Mouse (Mus musculus) intestine, embryonic 14.5 days (tissue): ENCODE data around the gene Mga. TPM values are rescaled to one million over a fixed set of nuclear protein-coding genes. Genes with fewer than 3 reads are reported as not detected.
A peak's percentile ranks its signal among the peaks of the same experiment; 100 is the strongest.

Source experiments
- ATAC-seq: fragments of 200-750 bp; cut with Nextera tagmentation; replicated peaks from 2 replicates; pipeline ENCODE4 v1.8.0; 2017; ENCODE audit warnings: low read depth, moderate number of reproducible peaks, moderate TSS enrichment, moderate library complexity; ENCODE audit not compliant: low FRiP score, low TSS enrichment
- DNase-seq: peaks from one replicate; pipeline ENCODE4 v3.0.0-alpha.2; 2018; ENCODE audit warnings: low spot score
- H3K27ac ChIP-seq: fragments of 300-500 bp; sonication (generic); 2 replicates; pipeline ENCODE4 v1.5.1; 2014; ENCODE audit warnings: low read depth, mild to moderate bottlenecking, control low read depth
- H3K27me3 ChIP-seq: fragments of 300-500 bp; sonication (generic); replicated peaks from 2 replicates; pipeline ENCODE4 v1.6.1; 2014; ENCODE audit warnings: low read length, control low read depth; ENCODE audit not compliant: control insufficient read depth, insufficient read depth
- H3K36me3 ChIP-seq: fragments of 300-500 bp; sonication (generic); 2 replicates; pipeline ENCODE4 v1.6.1; 2014; ENCODE audit warnings: low read length, control low read depth; ENCODE audit not compliant: control insufficient read depth, insufficient read depth
- H3K4me1 ChIP-seq: fragments of 300-500 bp; sonication (generic); replicated peaks from 2 replicates; pipeline ENCODE4 v1.6.1; 2014; ENCODE audit warnings: low read length, control low read depth, mixed read lengths; ENCODE audit not compliant: control insufficient read depth, insufficient read depth
- H3K4me2 ChIP-seq: fragments of 300-500 bp; sonication (generic); 2 replicates; pipeline ENCODE4 v1.6.1; 2014; ENCODE audit warnings: low read length
- H3K4me3 ChIP-seq: fragments of 300-500 bp; sonication (generic); 2 replicates; pipeline ENCODE4 v1.5.1; 2014; ENCODE audit warnings: low read depth, low read length, control low read depth, mixed read lengths
- H3K9ac ChIP-seq: fragments of 300-500 bp; sonication (generic); 2 replicates; pipeline ENCODE4 v1.6.1; 2014; ENCODE audit warnings: mild to moderate bottlenecking, low read length
- H3K9me3 ChIP-seq: fragments of 300-500 bp; sonication (generic); 2 replicates; pipeline ENCODE4 v1.6.1; 2016; ENCODE audit warnings: low read length, control low read depth; ENCODE audit not compliant: control insufficient read depth
- WGBS: fragments of 180-500 bp; shearing (Covaris S2); extraction: QIAGEN DNeasy Blood & Tissue Kit; methylation state at CpG from one replicate; pipeline ENCODE4 v1.1.7; 2014; 5-methylcytosine and 5-hydroxymethylcytosine counted together
- polyA plus RNA-seq: library from polyadenylated mRNA; unstranded; fragments of >200 nt; fragmentation: Nextera tagmentation; extraction: Ambion mirVana; gene quantifications from 2 replicates; pipeline ENCODE4 v1.2.1, GENCODE M21; 2014

Gene Mga
- polyA plus RNA-seq, 1 experiment from 2014 or later: 36.4 TPM

DNA sequence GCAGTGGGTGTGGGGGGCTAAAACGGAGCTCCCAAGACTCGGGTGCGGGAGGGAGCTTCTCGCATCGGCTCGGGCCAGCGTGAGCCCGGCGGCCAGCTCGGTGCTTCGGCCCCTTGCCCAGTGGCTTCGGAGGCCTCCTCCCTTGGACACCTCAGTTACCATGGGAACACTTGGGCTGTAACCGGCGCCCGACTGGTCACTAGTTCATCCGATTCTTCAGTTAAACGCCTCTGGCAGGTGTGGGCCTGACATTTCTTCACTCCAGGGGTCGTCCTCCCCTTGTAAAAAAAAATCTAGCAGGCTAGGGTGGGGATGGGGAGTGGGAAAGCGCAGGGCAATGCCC, 75.5 kb downstream of the Mga start, which contains the start of gene Mapkbp1:
TSS of gene Mapkbp1 (plus strand) at position 163 of the 343 bp plus-strand sequence.
- Histone ChIP-seq H3K4me3 (peak within 1 kb of the TSS; percentile 69), H3K36me3 (no peaks in the 10 kb centered on the region), H3K9ac (peak within 1 kb of the TSS; percentile 72), H3K4me1 (peaks cover 12% of the 10 kb centered on the region), H3K27ac (peak within 1 kb of the TSS; percentile 55; the same call in 1 of the 2 replicates), H3K9me3 (no peaks in the 10 kb centered on the region), H3K27me3 (no peaks in the 10 kb centered on the region), H3K4me2 (peak within 1 kb of the TSS; percentile 63)
- under 1% methylated on average over 19 of the region's 19 CpGs for WGBS
- ATAC-seq: peak; percentile 72
- DNase-seq: no peak

DNA sequence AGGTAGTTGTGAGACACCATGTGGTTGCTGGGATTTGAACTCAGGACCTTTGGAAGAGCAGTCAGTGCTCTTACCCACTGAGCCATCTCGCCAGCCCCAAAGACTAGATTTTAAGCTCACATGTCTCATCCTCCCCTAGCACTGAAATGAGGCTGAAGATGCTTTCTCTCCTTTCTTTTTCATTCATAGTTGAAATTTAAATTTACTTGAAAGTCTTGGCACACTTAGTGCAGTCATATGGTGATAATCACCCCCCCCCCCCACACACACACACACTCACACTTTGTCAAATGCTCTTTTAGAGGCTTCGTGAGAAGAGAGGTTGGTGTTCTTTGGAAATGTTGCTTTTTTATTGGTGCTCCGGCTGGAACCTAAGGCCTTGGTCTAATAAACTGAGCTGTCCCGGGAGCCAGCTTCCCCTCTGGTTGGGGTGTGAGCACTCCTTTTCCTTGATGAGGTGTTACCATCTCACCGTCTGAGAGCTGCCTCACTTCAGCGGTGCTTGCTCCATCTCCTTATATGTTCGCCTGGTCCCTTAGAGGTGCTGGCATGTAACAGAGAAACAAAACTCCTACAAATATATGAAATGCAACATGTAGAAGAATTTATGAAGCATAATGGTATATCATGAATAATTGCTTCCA, 83.4 kb downstream of the Mga start:
- Histone ChIP-seq H3K27ac (no peak overlapping the region), H3K9ac (no peak overlapping the region), H3K36me3 (peaks cover 16% of the 10 kb centered on the region), H3K4me3 (no peak overlapping the region), H3K4me1 (no peaks in the 10 kb centered on the region), H3K9me3 (no peaks in the 10 kb centered on the region), H3K4me2 (no peak overlapping the region), H3K27me3 (no peaks in the 10 kb centered on the region)
- DNase-seq: no peak
- WGBS: 81% methylated on average over 7 of the region's 7 CpGs
- no peak for ATAC-seq

DNA sequence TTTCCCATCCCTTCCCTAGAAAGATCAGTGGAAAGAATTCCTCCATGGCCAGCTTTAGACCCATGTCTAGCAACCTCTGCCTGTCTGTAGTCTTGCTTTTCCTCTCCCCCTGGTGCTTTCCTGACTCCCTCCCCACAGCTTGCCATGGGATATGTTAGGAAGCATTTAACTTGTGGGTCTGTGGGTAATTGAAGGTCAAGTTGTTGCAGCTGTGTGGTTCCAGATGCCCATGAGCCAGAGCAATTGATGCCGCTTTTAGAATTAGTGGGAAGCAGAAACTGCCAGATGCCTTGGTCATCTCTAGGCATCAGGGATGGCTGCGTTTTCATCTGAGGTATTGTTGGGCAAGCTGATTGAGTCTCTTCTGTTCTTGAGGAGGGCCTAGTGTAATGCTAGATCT, 84.6 kb downstream of the Mga start:
- Histone ChIP-seq H3K9ac (no peak overlapping the region), H3K27ac (no peak overlapping the region), H3K9me3 (no peaks in the 10 kb centered on the region), H3K36me3 (peaks cover 16% of the 10 kb centered on the region), H3K4me3 (no peak overlapping the region), H3K4me2 (no peak overlapping the region), H3K27me3 (no peaks in the 10 kb centered on the region), H3K4me1 (no peaks in the 10 kb centered on the region)
- ATAC-seq (no peak), DNase-seq (no peak)
- WGBS: 83% methylated on average over 2 of the region's 2 CpGs

- DNase-seq (no peak), ATAC-seq (no peak)
- no peaks in the 10 kb centered on the region for H3K27me3 ChIP-seq
- no peak overlapping the region for H3K27ac ChIP-seq
- H3K4me1 ChIP-seq: no peaks in the 10 kb centered on the region
- H3K36me3 ChIP-seq: peaks cover 16% of the 10 kb centered on the region
- H3K9me3 ChIP-seq: no peaks in the 10 kb centered on the region
- H3K9ac ChIP-seq: no peak overlapping the region
- H3K4me2 ChIP-seq: no peak overlapping the region
- no peak overlapping the region for H3K4me3 ChIP-seq
- WGBS: 68% methylated on average over 8 of the region's 8 CpGs
Measured at GRCm38 (mm10) chr2:119985871-119986270, 88.8 kb downstream of the Mga start.

DNA sequence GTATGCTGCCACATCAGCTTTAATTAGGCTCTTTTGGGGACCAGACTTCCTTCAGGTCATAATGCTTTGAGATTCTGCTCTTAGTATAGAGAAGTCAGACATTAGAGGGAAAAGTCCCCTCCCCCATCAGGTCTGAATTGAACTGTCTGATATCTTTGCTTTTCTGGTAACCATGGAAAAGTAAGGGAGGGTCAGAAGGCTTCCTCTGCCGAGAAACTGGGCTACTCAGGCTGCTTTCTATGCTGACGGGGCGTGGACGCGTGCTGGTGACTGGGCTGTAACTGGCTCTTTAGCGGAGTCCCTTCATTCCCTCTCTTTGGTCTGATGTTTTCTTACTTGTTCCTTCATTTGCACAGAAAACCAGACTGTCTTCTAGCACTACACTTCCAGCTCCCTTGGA, 89.3 kb downstream of the Mga start:
- DNase-seq (no peak), ATAC-seq (no peak)
- WGBS: 75% methylated on average over 6 of the region's 6 CpGs

DNA sequence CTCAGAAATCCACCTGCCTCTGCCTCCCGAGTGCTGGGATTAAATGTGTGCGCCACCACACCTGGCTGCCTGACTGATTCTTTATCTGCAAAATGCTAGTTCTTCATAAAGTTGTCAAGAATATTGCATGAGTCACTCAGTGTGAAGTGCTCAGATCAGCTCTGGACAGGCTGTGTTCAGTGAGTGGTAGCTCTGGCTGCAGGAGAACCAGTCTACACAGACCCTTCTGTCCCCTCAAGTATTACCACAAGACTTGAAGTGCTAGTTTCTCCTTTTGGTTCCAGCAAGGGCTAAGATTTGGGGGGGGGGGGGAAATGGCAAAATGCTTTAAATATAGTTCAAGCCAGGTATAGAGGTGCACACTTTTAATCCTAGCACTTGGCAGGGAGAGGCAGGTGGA, 90.4 kb downstream of the Mga start:
- WGBS: 96% methylated on average over 2 of the region's 2 CpGs
- no peak overlapping the region for H3K9ac ChIP-seq
- ATAC-seq: no peak

More for the DNA sequence above, 89.3 kb downstream of the Mga start:
- no peak overlapping the region for H3K9ac ChIP-seq
- no peaks in the 10 kb centered on the region for H3K27me3 ChIP-seq
- H3K4me3 ChIP-seq: no peak overlapping the region
- H3K36me3 ChIP-seq: peaks cover 12% of the 10 kb centered on the region
- H3K27ac ChIP-seq: no peak overlapping the region
- H3K9me3 ChIP-seq: no peaks in the 10 kb centered on the region
- H3K4me1 ChIP-seq: no peaks in the 10 kb centered on the region
- no peak overlapping the region for H3K4me2 ChIP-seq

DNA sequence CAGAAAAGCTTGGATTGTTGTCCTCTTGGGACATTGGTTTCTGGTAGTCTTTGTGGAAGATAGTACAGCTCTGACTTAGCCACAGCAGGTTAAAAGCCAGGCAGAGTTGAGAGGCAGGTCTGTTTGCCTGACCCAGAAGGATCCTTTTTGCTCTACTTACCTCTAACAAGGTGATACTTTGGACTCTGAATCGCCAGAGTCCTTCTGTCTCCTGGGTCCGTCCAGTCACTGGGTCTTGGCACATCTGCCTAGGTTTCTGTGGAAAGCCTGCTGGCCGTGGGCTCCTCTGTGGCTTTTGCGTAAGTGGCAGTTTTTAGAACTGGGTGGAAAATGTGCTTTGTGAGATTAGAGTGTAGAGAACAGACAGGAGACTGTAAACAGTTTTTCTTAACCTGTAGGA, 91.9 kb downstream of the Mga start:
- Histone ChIP-seq H3K4me3 (no peak overlapping the region), H3K27me3 (no peaks in the 10 kb centered on the region), H3K9me3 (no peaks in the 10 kb centered on the region), H3K9ac (no peak overlapping the region), H3K4me1 (no peaks in the 10 kb centered on the region), H3K36me3 (no peaks in the 10 kb centered on the region), H3K4me2 (no peak overlapping the region), H3K27ac (no peak overlapping the region)
- ATAC-seq: no peak
- no peak for DNase-seq
- 88% methylated on average over 4 of the region's 4 CpGs for WGBS

More for the DNA sequence above, 90.4 kb downstream of the Mga start:
- no peaks in the 10 kb centered on the region for H3K9me3 ChIP-seq
- H3K36me3 ChIP-seq: peaks cover 1% of the 10 kb centered on the region; the same call in 1 of the 2 replicates
- DNase-seq: no peak
- H3K4me2 ChIP-seq: no peak overlapping the region
- H3K27ac ChIP-seq: no peak overlapping the region
- no peak overlapping the region for H3K4me3 ChIP-seq
- no peaks in the 10 kb centered on the region for H3K4me1 ChIP-seq
- no peaks in the 10 kb centered on the region for H3K27me3 ChIP-seq

DNA sequence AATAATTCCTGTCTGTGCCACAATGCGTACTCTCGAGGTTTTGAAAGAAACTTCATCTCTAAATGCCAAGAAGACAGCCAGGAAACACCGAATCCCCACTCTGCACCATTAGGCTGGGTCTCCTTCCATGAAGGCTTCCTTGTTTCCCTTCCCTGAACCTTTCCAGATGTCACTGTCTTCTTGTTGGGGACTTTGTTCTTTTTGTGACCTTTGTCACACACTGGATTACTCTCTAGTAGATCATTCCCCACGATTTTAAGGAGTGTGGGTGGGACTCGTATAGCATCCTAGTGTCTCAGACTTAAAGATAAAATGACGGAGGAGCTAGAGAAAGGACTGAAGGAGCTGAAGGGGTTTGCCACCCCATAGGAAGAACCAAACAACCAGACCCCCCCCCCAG, 93.9 kb downstream of the Mga start:
- Histone ChIP-seq H3K4me2 (no peak overlapping the region), H3K27me3 (no peaks in the 10 kb centered on the region), H3K4me1 (no peaks in the 10 kb centered on the region; the same call in 1 of the 2 replicates), H3K36me3 (no peaks in the 10 kb centered on the region), H3K9ac (no peak overlapping the region), H3K9me3 (no peaks in the 10 kb centered on the region), H3K27ac (no peak overlapping the region), H3K4me3 (no peak overlapping the region)
- no peak for ATAC-seq
- WGBS: 74% methylated on average over 6 of the region's 6 CpGs
- DNase-seq: no peak

GRCm38 (mm10) chr2:119992349-119992748, 95.3 kb downstream of the Mga start:
- DNase-seq: no peak
- ATAC-seq: no peak
- Histone ChIP-seq H3K27me3 (no peaks in the 10 kb centered on the region), H3K4me3 (no peak overlapping the region), H3K9ac (no peak overlapping the region), H3K4me2 (no peak overlapping the region), H3K36me3 (no peaks in the 10 kb centered on the region), H3K27ac (no peak overlapping the region), H3K4me1 (peaks cover 3% of the 10 kb centered on the region; the same call in 1 of the 2 replicates), H3K9me3 (no peaks in the 10 kb centered on the region)
- 91% methylated on average over 2 of the region's 2 CpGs for WGBS
